Mouse (Mus musculus) fat pad, adult 2 months (tissue): Measurements from ENCODE around the gene Prg4.
A peak's percentile ranks its signal among the peaks of the same experiment; 100 is the strongest.

Experiments used
- DNase-seq: peaks from one replicate; pipeline ENCODE4 v3.0.0-alpha.2; 2011; ENCODE audit warnings: low read depth, low spot score; ENCODE audit errors: extremely low read depth

The Prg4 gene

GRCm38 (mm10) chr1:150466132-150466531, at the start of gene Prg4:
TSS of gene Prg4 (minus strand) at chr1:150466165.
- peak; percentile 61 for DNase-seq

DNA sequence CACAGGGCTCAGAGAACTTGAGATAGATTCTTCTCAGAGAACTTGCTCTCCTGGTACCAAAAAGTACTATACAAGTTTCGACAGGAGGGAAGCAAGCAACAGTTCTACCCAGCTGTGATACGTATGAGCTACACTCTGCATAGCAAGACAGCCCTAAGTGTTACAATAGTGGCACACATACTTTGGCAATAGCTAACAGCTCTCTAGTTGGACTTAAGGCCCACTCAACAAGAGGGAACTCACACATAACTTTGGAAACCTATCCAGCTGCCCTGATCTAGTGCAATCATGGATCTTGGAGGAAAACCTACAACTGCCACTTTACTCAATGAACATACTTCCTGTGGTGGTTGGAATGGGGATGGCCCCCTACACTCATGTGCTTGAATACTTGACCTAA, 47.1 kb upstream of the Prg4 start:
- no peak for DNase-seq

DNA sequence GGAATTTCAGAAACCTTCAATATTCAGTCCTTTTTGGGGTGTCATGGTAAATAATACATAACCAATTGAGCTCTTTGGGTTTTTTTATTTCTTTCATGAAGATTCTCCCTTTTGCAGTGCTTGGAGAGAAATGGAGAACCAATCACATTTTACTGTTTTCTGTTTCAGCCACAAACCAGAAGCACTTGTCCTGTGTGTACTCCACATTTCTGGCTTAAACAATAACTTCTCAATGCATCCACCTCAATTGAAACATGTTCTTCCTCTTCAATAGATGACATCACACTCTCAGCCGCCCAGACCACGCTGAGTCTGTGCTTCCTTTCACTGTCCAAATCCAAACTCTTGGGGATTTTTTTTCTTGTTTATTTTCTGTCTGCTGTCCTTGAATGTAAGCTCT, 39.8 kb upstream of the Prg4 start:
- no peak for DNase-seq

GRCm38 (mm10) chr1:150503321-150503720, 37.4 kb upstream of the Prg4 start:
- DNase-seq, result no peak

GRCm38 (mm10) chr1:150498177-150498576, 32.2 kb upstream of the Prg4 start:
- no peak for DNase-seq

- peak; percentile 19 for DNase-seq
Observed at GRCm38 (mm10) chr1:150497690-150498089, 31.7 kb upstream of the Prg4 start.

- no peak for DNase-seq
Observed at GRCm38 (mm10) chr1:150496626-150497302, 30.8 kb upstream of the Prg4 start.

DNA sequence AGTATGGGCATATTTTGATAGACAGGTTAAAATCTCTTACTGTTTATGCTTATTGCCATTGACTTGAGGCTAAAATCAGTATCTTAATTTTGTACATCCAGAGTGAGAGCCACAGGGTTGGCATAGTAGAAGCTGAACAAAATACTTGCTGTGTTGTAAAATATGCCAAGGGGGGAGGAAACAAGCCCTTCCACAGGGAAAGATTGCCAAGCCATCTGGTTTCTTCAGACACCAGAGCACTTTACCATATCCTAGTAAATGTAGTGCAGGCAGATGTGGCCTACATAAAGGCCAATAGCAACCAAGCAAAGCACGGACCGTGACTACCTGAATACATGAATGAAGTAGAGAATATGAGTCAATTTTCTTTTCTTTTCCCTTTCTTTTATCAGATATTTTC, 23.2 kb upstream of the Prg4 start:
- no peak for DNase-seq

- DNase-seq, result no peak
Observed at GRCm38 (mm10) chr1:150480674-150481073, 14.7 kb upstream of the Prg4 start.

DNA sequence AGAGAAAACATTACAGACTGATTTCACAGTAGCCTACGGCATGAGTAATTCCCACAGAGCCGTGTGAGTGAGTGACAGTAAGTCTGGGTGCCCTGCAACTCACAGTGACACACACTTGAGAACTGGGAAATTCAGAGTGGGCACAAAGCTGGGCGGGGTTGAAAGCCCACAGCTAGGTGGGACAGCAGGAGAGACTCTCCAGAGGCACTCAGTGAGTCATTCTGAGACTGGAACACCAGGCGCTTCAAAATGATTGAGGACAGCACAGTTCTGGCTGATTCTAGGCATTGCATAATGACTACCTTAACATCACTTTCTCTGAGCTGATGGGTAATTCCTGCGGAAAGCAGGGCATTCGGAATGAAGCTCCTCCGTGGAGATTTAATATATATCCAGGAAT, 6.6 kb upstream of the Prg4 start:
- DNase-seq, result no peak

GRCm38 (mm10) chr1:150469992-150470391, 4.0 kb upstream of the Prg4 start:
- DNase-seq, result no peak

GRCm38 (mm10) chr1:150465364-150465763, 601 bp downstream of the Prg4 start:
- DNase-seq, result no peak

DNA sequence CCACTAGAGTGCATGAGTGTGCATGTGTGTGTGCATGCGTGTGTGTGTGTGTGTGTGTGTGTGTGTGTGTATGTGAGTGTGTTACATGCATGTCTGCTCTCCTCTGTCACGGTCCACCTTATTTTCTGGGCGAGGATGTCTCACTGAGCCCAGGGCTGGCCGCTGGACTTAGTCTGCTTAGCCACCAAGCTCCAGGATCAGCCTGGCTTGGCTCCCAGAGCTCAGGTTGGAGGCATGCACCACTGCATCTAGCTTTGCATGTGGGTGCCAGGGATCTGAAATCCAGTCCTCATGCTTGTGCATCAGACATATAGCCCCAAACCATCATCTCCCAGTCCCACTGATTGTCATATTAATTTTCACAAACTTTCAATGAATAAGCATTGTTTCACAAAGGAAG, 2.3 kb downstream of the Prg4 start:
- no peak for DNase-seq

DNA sequence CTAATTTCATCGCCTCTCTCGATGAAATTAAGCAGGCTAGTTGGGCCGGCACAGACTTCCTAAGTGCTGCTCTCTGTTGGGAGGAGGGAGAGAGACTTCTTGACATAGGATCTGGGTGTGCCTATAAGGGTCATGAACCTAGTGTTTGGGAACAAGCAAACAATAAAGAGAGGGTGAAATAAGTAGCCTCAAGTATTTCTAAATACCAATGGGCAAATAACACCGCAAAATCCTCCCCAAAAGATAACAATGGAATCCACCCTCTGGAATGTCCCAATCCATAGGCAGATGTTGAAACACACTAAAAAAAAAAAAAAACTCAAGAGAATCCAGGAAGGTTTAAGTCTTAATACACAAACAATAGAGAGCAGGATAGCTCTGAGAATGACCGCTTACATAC, 2.9 kb downstream of the Prg4 start:
- DNase-seq, result peak; percentile 10

GRCm38 (mm10) chr1:150460595-150460994, 5.4 kb downstream of the Prg4 start:
- DNase-seq, result no peak

DNA sequence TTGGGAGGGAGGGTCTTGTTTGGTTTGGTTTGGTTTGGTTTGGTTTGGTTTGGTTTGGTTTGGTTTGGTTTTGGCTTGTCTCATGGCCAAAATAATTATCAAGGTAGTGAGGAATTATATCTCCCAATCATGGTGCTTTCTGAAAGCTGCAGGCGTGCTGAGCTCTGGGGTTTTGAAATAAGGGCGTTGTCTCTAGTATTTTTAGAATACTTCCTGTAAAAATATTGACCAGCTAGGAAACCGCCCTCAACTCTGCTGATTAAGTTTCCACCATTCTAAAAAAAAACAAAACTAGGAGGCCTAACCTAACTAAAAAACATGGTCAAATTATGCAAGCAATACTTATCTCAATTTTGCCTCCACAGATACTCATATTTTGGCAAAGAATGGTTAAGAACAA, 6.4 kb downstream of the Prg4 start:
- DNase-seq, result no peak

GRCm38 (mm10) chr1:150458977-150459376, 7.0 kb downstream of the Prg4 start:
- no peak for DNase-seq

GRCm38 (mm10) chr1:150441731-150442130, 24.2 kb downstream of the Prg4 start:
- DNase-seq, result no peak

DNA sequence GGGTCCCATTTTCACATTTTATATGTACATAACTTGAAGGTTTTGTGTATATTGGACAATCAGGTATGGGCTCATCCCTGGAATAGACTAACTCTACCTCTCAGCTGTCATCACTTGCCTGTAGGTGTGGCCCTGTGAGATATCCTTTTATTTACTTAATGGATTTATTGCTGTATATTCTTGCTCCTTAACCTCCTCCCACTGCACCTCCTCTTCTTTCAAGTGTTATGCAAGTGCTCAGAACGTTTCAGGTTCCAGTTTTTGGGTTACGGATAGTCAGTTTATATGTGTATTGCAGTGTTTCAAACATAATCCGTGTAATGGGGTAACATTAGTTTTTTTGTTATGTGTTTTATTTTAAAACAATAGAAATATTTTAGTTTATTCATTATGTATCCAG, 27.3 kb downstream of the Prg4 start:
- no peak for DNase-seq

DNA sequence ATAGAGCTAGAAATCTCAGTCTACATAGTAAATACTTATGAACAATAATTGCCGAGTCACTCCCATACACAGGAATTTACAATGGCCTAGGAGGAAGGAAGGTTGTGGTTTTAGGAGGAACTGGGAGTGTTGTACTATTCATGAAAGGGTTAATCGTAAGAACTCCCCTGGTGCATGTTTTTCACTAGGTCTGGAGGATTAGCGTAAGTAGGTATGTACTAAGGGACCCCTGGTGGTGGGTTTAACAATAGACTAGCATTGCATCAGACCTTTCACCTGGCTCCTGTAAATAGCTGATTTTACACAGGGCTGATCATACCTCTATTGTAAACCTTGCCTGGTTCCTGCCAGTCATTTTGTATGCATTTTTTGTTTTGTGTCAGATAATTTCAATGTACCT, 39.7 kb downstream of the Prg4 start:
- DNase-seq, result no peak

DNA sequence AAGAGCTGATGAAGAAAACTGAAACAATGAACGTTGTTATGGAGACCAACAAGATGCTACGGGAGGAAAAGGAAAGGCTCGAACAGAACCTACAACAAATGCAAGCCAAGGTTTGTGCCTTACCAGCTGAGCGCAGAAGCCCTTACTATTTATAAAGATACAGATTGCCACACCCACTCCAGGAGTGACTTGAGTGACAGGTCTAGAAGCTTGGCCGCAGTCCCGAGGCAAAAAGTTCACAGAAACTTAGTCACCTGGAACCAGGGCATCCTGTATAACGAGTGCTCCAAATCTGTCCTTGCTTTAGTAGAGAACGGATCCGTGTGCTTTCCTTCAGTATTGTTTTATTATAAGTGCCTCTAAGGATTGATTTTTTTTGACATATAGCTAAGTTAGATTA, 40.3 kb downstream of the Prg4 start:
- DNase-seq, result peak; percentile 11

DNA sequence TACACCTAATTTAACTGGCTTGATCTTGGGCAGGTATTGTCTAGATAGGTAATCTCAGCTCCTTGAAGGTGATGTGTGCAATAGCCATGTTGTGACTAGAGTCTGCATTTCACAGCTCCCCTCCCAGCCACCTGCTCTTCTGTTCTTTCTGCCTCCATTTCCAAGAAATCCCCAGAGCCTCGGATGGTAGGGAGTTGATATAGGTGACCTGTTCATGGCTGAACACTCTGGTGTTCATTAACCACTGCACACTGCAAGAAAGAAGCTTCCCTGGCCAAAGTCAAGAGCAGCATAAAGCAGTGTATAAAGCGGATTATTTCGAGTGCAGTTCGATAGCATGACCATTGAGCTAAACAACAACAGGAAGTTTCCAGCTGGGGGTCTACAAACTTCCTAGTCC, 47.5 kb downstream of the Prg4 start:
- DNase-seq, result no peak

DNA sequence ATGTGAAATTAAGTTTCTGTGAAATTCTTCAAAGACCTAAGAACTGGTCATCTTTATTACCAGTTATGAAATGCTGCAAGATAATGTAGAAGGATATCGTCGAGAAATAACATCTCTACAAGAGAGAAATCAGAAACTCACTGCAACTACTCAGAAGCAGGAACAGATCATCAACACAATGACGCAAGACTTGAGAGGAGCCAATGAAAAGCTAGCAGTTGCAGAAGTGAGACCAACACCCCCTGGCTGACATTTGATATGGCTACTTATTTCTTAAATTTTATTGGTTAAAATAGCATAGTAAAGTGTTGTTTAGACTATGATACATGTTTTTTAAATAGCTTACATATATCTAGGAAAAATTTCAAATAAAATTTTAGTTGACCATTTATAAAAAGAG, 50.0 kb downstream of the Prg4 start:
- no peak for DNase-seq
